Mouse (Mus musculus) stomach, postnatal 0 days (tissue): ENCODE data around the gene Tapbp.
"Not testable (repeated sequence)": the region's sequence is repeated elsewhere in the genome, so short reads cannot be mapped to it uniquely, and the experiment has no call there.

ENCODE experiments used
- CTCF ChIP-seq: IDR thresholded peaks from 2 replicates; pipeline ENCODE4 v1.5.1; 2016; ENCODE audit warnings: antibody characterized with exemption, low read depth, mild to moderate bottlenecking, moderate library complexity
- EP300 ChIP-seq: optimal IDR thresholded peaks from 2 replicates; pipeline ENCODE3; 2016; ENCODE audit warnings: antibody characterized with exemption

GRCm38 (mm10) chr17:33889941-33890532 is 25.7 kb upstream of the Tapbp start:
- not testable (repeated sequence) for TF ChIP-seq CTCF, EP300
